8 mouse cellular contexts compared by ENCODE assay signal in the genomic region with DNA sequence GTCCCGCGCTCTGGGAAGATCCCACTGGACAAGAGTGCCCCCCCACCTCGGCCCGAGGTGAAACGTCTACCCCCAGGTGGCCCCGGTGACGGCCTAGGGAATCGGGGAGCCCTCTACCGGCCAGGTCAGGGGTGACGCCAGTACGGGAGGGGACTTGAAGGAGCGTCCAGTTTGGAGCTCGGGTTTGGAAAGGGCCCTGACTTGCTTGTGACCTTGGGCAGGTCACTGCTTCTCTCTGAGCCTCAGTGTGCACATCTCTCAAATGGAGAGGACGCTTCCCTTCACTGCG. TPM values are rescaled to one million over a fixed set of nuclear protein-coding genes. Genes with fewer than 3 reads are reported as not detected.
DNase-seq lines count a peak whose midpoint lies in the region; ATAC-seq and TF ChIP-seq lines count a peak whose summit lies in the region.

No protein-coding gene starts in this region.

- peak overlapping the region; percentile 58 for H3K9ac ChIP-seq in embryonic facial prominence, embryonic 12.5 days
- H3K9ac ChIP-seq in intestine, embryonic 16.5 days (ENCODE audit: low read depth, low read length): peak overlapping the region; percentile 65
- no peak overlapping the region for H3K9ac ChIP-seq in lung, postnatal 0 days (replicated peaks; ENCODE audit: low read depth)

- H3K36me3 ChIP-seq in embryonic facial prominence, embryonic 12.5 days: no peaks in the 10 kb centered on the region
- H3K36me3 ChIP-seq in intestine, embryonic 16.5 days (ENCODE audit: control insufficient read depth, insufficient read depth, low read length): no peaks in the 10 kb centered on the region
- no peaks in the 10 kb centered on the region for H3K36me3 ChIP-seq in lung, postnatal 0 days (ENCODE audit: insufficient read depth, low read length)

- TF ChIP-seq EP300 in lung, postnatal 0 days (IDR thresholded peaks at IDR 0.05): no peak

- whole genome bisulfite sequencing in embryonic facial prominence, embryonic 12.5 days: 5% methylated on average over 15 of the region's 15 CpGs
- WGBS in intestine, embryonic 16.5 days: 2% methylated on average over 15 of the region's 15 CpGs
- WGBS in lung, postnatal 0 days: 2% methylated on average over 15 of the region's 15 CpGs

- TF ChIP-seq CTCF in lung, postnatal 0 days (IDR thresholded peaks at IDR 0.05): peak; percentile 53

- DNase-seq in cerebellum, adult 11 months: peak; percentile 19
- DNase-seq in cerebellum, postnatal 4 days (ENCODE audit: low spot score in 2 of 2): no peak
- DNase-seq in ES-CJ7 (ENCODE audit: low read depth, low spot score): peak; percentile 37
- peak; percentile 20 for DNase-seq in lung, postnatal 0 days (ENCODE audit: low spot score)
- DNase-seq in thymus, postnatal 14 days: peak; percentile 44
- no peak for DNase-seq in ovary, postnatal 10 days (ENCODE audit: low spot score)

- peaks cover 51% of the 10 kb centered on the region for H3K27me3 ChIP-seq in embryonic facial prominence, embryonic 12.5 days
- H3K27me3 ChIP-seq in intestine, embryonic 16.5 days (replicated peaks; ENCODE audit: control insufficient read depth, insufficient read depth, low read length): peaks cover 13% of the 10 kb centered on the region
- peaks cover 20% of the 10 kb centered on the region for H3K27me3 ChIP-seq in lung, postnatal 0 days (replicated peaks; ENCODE audit: insufficient read depth, low read length)

- peak overlapping the region; percentile 97 for H3K4me2 ChIP-seq in embryonic facial prominence, embryonic 12.5 days (replicated peaks)
- peak overlapping the region; percentile 94 for H3K4me2 ChIP-seq in intestine, embryonic 16.5 days (ENCODE audit: low read depth, low read length)
- peak overlapping the region; percentile 75 for H3K4me2 ChIP-seq in lung, postnatal 0 days (replicated peaks; ENCODE audit: low read depth, low read length)

- no peaks in the 10 kb centered on the region for H3K9me3 ChIP-seq in embryonic facial prominence, embryonic 12.5 days
- no peaks in the 10 kb centered on the region for H3K9me3 ChIP-seq in intestine, embryonic 16.5 days (ENCODE audit: control insufficient read depth, low read length)
- no peaks in the 10 kb centered on the region for H3K9me3 ChIP-seq in lung, postnatal 0 days (ENCODE audit: low read length)

- no peak for ATAC-seq in embryonic facial prominence, embryonic 12.5 days (ENCODE audit: insufficient number of reproducible peaks, insufficient read depth, low FRiP score, low TSS enrichment)
- ATAC-seq in intestine, embryonic 16.5 days: peak; percentile 37; the same call in 1 of the 2 replicates
- peak; percentile 41 for ATAC-seq in lung, postnatal 0 days

- peak overlapping the region; percentile 42 for H3K4me3 ChIP-seq in embryonic facial prominence, embryonic 12.5 days
- peak overlapping the region; percentile 57 for H3K4me3 ChIP-seq in intestine, embryonic 16.5 days (ENCODE audit: low read length)
- peak overlapping the region; percentile 39 for H3K4me3 ChIP-seq in lung, postnatal 0 days (ENCODE audit: low read depth, low read length)

- peaks cover 12% of the 10 kb centered on the region for H3K4me1 ChIP-seq in embryonic facial prominence, embryonic 12.5 days
- peaks cover 7% of the 10 kb centered on the region for H3K4me1 ChIP-seq in intestine, embryonic 16.5 days (ENCODE audit: control insufficient read depth, insufficient read depth, low read length)
- 0 out of 2 replicates have a peak, but pooled peaks cover 5% of the 10 kb centered on the region for H3K4me1 ChIP-seq in lung, postnatal 0 days (ENCODE audit: insufficient read depth, low read depth, low read length)

- H3K27ac ChIP-seq in embryonic facial prominence, embryonic 12.5 days: no peak overlapping the region
- no peak overlapping the region for H3K27ac ChIP-seq in intestine, embryonic 16.5 days (ENCODE audit: low read length)
- no peak overlapping the region for H3K27ac ChIP-seq in lung, postnatal 0 days (ENCODE audit: low read length)

RNA-seq across cellular contexts. Expression of a gene that starts 1.6 kb away (rescaled TPM):
- 0.36 and 0.75 TPM in 2 replicates for polyA plus RNA-seq in embryonic facial prominence, embryonic 12.5 days (2016; fragmentation: Nextera tagmentation; extraction: Ambion mirVana)
- 0.10 and 0.16 TPM in 2 replicates for polyA plus RNA-seq in intestine, embryonic 16.5 days (2015; fragmentation: Nextera tagmentation; extraction: Ambion mirVana)
- polyA plus RNA-seq in lung, postnatal 0 days (2015; fragmentation: Nextera tagmentation; extraction: Ambion mirVana): 0.10 TPM in 1 of 2 replicates, not detected in the other

RNA-seq across cellular contexts. Expression of a gene that starts 37.1 kb away (rescaled TPM):
- polyA plus RNA-seq in embryonic facial prominence, embryonic 12.5 days (2016; fragmentation: Nextera tagmentation; extraction: Ambion mirVana): 0.09 and 0.34 TPM in 2 replicates
- 0.27 and 0.50 TPM in 2 replicates for polyA plus RNA-seq in intestine, embryonic 16.5 days (2015; fragmentation: Nextera tagmentation; extraction: Ambion mirVana)
- polyA plus RNA-seq in lung, postnatal 0 days (2015; fragmentation: Nextera tagmentation; extraction: Ambion mirVana): 0.36 and 0.78 TPM in 2 replicates

RNA-seq across cellular contexts. Expression of a gene that starts 44.6 kb away (rescaled TPM):
- polyA plus RNA-seq in embryonic facial prominence, embryonic 12.5 days (2016; fragmentation: Nextera tagmentation; extraction: Ambion mirVana): 124 and 127 TPM in 2 replicates
- 96.8 and 115 TPM in 2 replicates for polyA plus RNA-seq in intestine, embryonic 16.5 days (2015; fragmentation: Nextera tagmentation; extraction: Ambion mirVana)
- 109 and 110 TPM in 2 replicates for polyA plus RNA-seq in lung, postnatal 0 days (2015; fragmentation: Nextera tagmentation; extraction: Ambion mirVana)

Comparison
In these comparisons a context has a peak if more than half of its experiments do, and no peak if none do; other contexts are left out.
1. DNase-seq: peak in cerebellum, adult 11 months (single experiment), ES-CJ7 (single experiment), lung, postnatal 0 days (single experiment) and thymus, postnatal 14 days (single experiment); none in cerebellum, postnatal 4 days (0 of 2) and ovary, postnatal 10 days (single experiment).
2. Peak in every context shown above with its lines, with median percentiles within 50 percentile points of each other: H3K4me2 ChIP-seq and H3K4me3 ChIP-seq.